Mouse (Mus musculus) bone marrow macrophage, adult 2 months (primary cell): ENCODE results near the gene Mapkapk3.

Source experiments
- CTCF ChIP-seq: IDR thresholded peaks from 2 replicates; pipeline ENCODE4 v1.5.1; 2012; ENCODE audit warnings: low read depth, mild to moderate bottlenecking, low read length, moderate library complexity
- POLR2A ChIP-seq: IDR thresholded peaks from 2 replicates; pipeline ENCODE4 v1.6.1; 2012; ENCODE audit warnings: mild to moderate bottlenecking, low read depth, low read length, borderline replicate concordance

GRCm38 (mm10) chr9:107277603-107278002 is 12.1 kb downstream of the Mapkapk3 start:
- TF ChIP-seq POLR2A = no peak
- no peak for TF ChIP-seq CTCF
